Mouse (Mus musculus): Measurements from ENCODE around the gene Klhl15.

- TF ChIP-seq POLR2A (IDR thresholded peaks at IDR 0.05; ENCODE audit: borderline replicate concordance, extremely low read depth, low read depth, low read length) (no peak), CTCF (IDR thresholded peaks at IDR 0.05; ENCODE audit: insufficient read depth, low read length) (peak; percentile 37; the same call in 1 of the 2 replicates)
These were observed 36.6 kb upstream of the Klhl15 start for GRCm38 (mm10) chrX:94197789-94198188.
